Mouse (Mus musculus): ENCODE results near the gene Wdr12. TPM values are rescaled to one million over a fixed set of nuclear protein-coding genes. Genes with fewer than 3 reads are reported as not detected.
A peak's percentile ranks its signal among the peaks of the same experiment; 100 is the strongest.
"Not testable (repeated sequence)": the region's sequence is repeated elsewhere in the genome, so short reads cannot be mapped to it uniquely, and the experiment has no call there.

Gene Wdr12
- polyA plus RNA-seq (2015; fragmentation: Nextera tagmentation; extraction: Ambion mirVana), result 48.4 and 49.1 TPM in 2 replicates

DNA sequence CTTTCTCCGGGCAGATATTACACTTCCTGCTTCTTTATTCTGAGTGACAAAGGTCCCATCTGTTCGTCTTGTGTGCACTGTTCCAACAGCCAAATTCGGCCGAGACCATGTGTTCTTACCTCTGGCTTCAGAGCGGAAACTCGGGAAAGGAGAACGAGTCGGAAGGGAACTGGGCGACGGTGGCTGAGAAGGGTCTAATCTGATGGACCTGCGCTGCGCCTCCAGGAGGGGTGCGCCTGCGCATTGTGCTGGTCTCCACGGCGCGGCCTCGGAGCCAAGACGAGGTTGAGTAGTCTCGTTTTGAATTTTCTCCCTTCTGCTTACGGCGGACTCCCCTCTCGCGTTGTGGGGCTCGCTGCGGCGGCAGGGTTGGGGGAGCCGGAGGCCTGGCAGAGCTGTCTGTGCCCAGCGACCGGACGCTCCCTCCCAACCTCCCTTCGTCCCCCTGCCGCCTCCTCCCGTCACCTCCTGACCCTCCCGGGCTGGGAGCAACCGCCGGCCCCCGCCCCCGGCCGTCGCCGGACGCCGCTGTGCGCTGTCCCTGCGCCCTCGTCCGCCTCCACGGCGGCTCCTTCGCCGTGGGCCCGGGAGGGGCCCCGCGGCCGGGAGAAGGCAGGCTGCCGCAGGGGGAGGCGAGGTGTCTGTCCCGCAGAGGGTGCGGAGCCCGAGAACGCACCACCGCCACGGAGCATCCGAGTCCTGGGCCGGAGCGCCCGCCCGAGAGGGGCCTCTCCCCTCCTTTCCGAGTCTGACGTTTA is at the start of gene Wdr12, which contains the start of gene Carf:
Wdr12 (minus strand) TSS at position 622 of the 758 bp plus-strand sequence.
Carf (plus strand) TSS at position 224 of the 758 bp plus-strand sequence.
- H3K4me1 ChIP-seq, result peaks cover 8% of the 10 kb centered on the region; the same call in 1 of the 2 replicates
- WGBS, result under 1% methylated on average over 70 of the region's 71 CpGs
- H3K9ac ChIP-seq, result peak within 1 kb of the TSS; percentile 97
- ATAC-seq (ENCODE audit: borderline replicate concordance, extremely low read depth, low FRiP score, low TSS enrichment), result peak; percentile 97
- peak within 1 kb of the TSS; percentile 92 for H3K4me3 ChIP-seq
- no peaks in the 10 kb centered on the region for H3K27me3 ChIP-seq
- H3K9me3 ChIP-seq, result no peaks in the 10 kb centered on the region
- peak within 1 kb of the TSS; percentile 65 for H3K4me2 ChIP-seq
- H3K27ac ChIP-seq, result peak within 1 kb of the TSS; percentile 99
- H3K36me3 ChIP-seq, result peaks cover 8% of the 10 kb centered on the region

DNA sequence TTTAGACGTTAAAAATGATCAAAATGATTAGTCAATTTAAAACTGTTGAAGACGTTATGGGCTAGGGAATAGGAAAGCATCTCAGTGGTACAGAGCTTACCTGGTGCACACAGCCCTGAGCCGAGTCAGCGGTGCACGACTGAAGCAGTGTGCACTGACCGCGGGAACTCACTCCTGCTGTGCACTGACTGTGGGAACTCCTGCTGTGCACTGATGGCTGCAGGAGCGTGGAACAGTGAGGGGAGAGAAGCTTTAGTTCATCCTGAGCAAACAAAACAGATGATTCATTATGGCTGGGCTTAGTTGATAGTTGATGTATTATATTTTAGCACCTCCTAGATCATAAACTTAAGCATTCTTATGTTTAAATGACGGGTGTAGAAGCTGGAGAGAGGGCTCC is 38.9 kb upstream of the Wdr12 start:
- Histone ChIP-seq H3K36me3 (no peaks in the 10 kb centered on the region), H3K4me3 (no peak overlapping the region), H3K9ac (no peak overlapping the region), H3K4me1 (no peaks in the 10 kb centered on the region), H3K9me3 (no peaks in the 10 kb centered on the region), H3K4me2 (no peak overlapping the region), H3K27ac (no peak overlapping the region), H3K27me3 (no peaks in the 10 kb centered on the region)
- ATAC-seq (ENCODE audit: borderline replicate concordance, extremely low read depth, low FRiP score, low TSS enrichment), result no peak
- 57% methylated on average over 9 of the region's 9 CpGs for WGBS

DNA sequence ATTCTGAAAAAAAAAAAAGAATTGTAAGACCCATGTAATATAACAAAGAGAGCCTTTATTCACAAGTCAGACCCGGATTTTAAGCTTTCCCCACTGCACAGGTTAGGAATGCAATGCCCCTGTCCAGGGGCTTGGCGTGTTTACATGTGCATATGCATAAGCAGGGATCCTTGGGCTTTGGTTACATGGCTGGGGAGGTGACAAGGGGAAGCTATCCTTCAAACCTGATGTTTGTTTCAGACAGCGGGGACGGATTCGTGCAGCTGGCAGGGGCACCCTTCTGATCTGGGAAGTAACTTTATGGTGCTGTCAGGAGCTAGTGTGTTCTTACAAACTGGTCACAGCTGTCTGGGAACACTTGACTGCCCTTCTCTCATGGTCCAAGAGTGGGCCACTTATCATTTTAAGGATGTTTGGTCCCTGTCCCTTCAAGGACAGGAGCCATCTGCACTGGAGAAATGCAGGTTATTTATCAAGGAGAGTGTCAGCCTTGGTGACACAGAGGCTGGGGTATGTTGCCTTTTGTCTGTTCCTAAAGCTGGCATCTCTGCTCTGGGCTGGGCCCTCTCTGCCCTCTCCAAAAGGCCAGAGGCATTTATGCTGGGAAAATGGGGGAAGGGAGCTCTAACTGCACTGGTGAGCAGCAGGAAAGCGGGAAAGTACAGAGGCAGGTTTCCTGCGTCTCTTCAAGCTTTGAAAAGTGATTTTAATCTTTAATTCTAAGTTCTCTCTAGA is 19.4 kb upstream of the Wdr12 start:
- no peaks in the 10 kb centered on the region for H3K4me1 ChIP-seq
- no peaks in the 10 kb centered on the region for H3K9me3 ChIP-seq
- H3K4me3 ChIP-seq, result no peak overlapping the region
- H3K36me3 ChIP-seq, result no peaks in the 10 kb centered on the region
- no peaks in the 10 kb centered on the region for H3K27me3 ChIP-seq
- ATAC-seq (ENCODE audit: borderline replicate concordance, extremely low read depth, low FRiP score, low TSS enrichment), result no peak
- no peak overlapping the region for H3K27ac ChIP-seq
- WGBS, result 58% methylated on average over 7 of the region's 7 CpGs
- H3K4me2 ChIP-seq, result no peak overlapping the region
- no peak overlapping the region for H3K9ac ChIP-seq

DNA sequence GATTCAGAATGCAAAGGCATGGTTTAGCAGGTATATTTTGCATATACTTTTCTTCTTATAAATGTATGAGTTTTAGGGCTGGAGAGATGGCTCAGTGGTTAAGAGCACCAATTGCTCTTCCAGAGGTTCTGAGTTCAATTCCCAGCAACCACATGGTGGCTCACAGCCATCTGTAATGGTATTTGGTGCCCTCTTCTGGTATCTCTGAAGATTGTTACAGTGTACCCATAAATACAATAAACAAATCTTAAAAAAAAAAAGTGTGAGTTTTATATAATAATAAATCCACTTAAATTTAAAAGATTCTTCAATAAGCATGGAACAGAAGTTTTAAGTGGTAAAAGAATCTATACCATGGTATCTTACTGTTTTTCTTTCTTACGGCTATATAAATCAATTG is 6.1 kb upstream of the Wdr12 start:
- Histone ChIP-seq H3K4me3 (no peak overlapping the region), H3K36me3 (no peaks in the 10 kb centered on the region), H3K4me2 (no peak overlapping the region), H3K27me3 (no peaks in the 10 kb centered on the region), H3K27ac (no peak overlapping the region), H3K9ac (no peak overlapping the region), H3K4me1 (no peaks in the 10 kb centered on the region), H3K9me3 (no peaks in the 10 kb centered on the region)
- no peak for ATAC-seq (ENCODE audit: borderline replicate concordance, extremely low read depth, low FRiP score, low TSS enrichment)
- 91% methylated on average over 1 of the region's 1 CpGs for WGBS

DNA sequence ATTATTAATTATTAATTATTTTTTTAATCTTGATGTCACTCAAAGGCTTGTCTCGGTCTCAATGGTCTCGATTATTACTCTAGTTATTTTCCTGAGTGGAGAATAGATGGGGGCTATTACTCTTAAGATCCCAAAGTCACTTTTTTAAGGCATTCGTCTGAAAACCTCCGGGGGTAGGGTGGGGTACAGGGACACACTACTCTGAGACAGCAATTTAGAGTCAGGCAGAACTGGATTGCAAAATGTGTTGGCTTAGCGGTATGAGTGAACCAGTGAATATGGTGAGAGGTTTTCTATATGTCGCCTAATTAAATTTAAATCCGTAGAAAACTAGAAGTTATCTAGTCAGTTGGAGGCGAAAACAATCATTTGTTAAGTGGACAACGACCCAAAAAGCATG is 394 bp upstream of the Wdr12 start:
- Histone ChIP-seq H3K27ac (no peak overlapping the region), H3K27me3 (no peaks in the 10 kb centered on the region)
- ATAC-seq (ENCODE audit: borderline replicate concordance, extremely low read depth, low FRiP score, low TSS enrichment), result no peak

DNA sequence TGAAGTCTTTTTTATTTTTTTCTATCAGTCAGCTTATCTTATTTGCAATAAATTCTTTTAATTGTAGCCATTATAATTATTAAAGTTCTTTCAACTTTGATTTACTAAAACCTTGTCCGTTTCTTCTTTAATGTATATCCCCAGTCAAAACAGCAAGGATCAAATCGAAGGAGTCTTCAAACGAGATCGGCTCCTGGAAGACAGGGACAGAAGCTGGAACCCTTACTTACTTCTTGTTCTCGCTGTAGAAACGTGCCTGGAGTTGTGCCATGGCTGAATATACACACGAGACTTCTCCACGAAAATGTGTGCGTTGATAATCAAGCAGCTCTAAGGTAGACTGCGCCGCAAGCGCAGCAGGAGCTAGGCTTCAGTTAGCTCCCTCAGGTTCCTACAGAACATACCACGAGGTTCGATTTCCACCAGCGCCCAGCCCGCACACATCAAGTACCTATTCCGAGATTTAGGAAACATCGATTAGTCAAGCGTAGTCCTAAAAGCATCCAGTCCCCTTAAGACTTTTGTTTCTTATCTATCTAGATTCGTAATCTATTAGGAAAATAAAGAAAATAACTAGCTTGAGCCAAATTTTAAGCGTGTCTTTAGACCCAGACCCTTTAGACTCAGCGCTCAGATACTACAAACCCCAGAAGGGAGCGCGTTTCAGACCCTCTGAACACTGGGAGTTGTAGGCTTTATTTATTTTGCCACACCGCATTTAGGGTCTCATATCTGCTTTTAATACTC is 995 bp downstream of the Wdr12 start:
- Histone ChIP-seq H3K9ac (peak overlapping the region; percentile 97), H3K27me3 (no peaks in the 10 kb centered on the region), H3K4me1 (peaks cover 8% of the 10 kb centered on the region; the same call in 1 of the 2 replicates), H3K27ac (peak overlapping the region; percentile 99), H3K4me2 (peak overlapping the region; percentile 65), H3K4me3 (peak overlapping the region; percentile 92), H3K9me3 (no peaks in the 10 kb centered on the region), H3K36me3 (peaks cover 10% of the 10 kb centered on the region)
- WGBS, result 0% methylated on average over 25 of the region's 25 CpGs
- ATAC-seq (ENCODE audit: borderline replicate concordance, extremely low read depth, low FRiP score, low TSS enrichment), result peak; percentile 91

More for the DNA sequence above, 394 bp upstream of the Wdr12 start:
- peak overlapping the region; percentile 65 for H3K4me2 ChIP-seq
- peak overlapping the region; percentile 92 for H3K4me3 ChIP-seq
- 7% methylated on average over 9 of the region's 9 CpGs for WGBS
- H3K4me1 ChIP-seq, result peaks cover 8% of the 10 kb centered on the region; the same call in 1 of the 2 replicates
- no peaks in the 10 kb centered on the region for H3K9me3 ChIP-seq
- H3K9ac ChIP-seq, result peak overlapping the region; percentile 97
- peaks cover 4% of the 10 kb centered on the region for H3K36me3 ChIP-seq

DNA sequence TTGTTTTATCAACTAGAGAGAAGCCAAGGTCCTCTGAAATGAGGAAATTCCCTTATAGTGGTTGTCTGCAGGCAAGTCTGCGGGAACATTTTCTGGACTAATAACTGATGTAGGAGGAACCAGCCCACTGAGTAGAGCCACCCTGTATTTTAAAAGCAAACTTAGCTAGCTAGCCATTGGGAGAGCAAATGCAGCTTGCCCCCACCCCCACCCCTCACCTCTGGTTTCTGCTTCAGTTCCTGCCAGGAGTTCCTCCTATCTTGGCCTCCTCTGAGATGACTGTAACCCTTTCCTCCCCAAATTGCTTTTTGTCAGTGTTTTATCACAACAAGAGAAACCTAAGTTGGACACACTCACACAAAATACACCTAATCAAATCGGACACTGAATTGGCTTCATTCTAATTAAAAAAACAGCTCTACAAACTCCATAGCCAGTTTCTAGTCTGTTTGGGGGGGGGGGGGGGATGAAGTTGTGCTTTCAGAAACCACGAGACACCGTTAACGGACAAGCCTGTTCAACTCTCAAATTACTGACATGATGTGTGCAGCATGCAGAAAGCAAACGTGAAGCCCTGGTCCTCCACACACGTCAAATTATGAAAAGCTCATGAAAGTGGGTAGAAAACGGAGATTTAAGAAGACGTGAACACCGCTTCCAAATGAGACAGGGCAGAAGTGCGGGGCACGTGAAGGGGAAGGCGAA is 1.7 kb downstream of the Wdr12 start:
- peaks cover 8% of the 10 kb centered on the region; the same call in 1 of the 2 replicates for H3K4me1 ChIP-seq
- ATAC-seq (ENCODE audit: borderline replicate concordance, extremely low read depth, low FRiP score, low TSS enrichment), result no peak
- peak overlapping the region; percentile 92 for H3K4me3 ChIP-seq
- 8% methylated on average over 13 of the region's 13 CpGs for WGBS
- H3K4me2 ChIP-seq, result peak overlapping the region; percentile 65
- no peaks in the 10 kb centered on the region for H3K27me3 ChIP-seq
- H3K9me3 ChIP-seq, result no peaks in the 10 kb centered on the region
- H3K36me3 ChIP-seq, result peaks cover 17% of the 10 kb centered on the region
- peak overlapping the region; percentile 97 for H3K9ac ChIP-seq
- no peak overlapping the region for H3K27ac ChIP-seq

DNA sequence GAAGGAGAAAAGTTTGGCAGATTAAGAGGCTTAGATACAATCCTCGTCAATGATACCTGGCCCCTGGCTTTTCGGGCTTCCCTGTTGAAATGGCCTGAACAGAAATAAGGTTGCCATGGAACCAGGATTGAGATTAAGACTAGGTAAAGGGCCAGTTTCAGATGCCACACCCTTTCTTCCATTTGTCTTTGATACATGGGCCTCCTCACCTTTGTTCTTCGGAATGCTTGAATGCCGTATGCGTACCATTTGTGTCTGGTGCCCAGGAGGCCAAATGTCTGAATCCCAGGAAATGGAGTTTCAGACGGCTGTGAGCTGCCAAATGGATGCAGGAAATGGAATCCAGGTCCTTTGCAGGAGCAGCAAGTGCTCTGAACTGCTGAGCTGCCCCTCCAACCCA is 22.0 kb downstream of the Wdr12 start:
- no peaks in the 10 kb centered on the region for H3K4me1 ChIP-seq
- no peak overlapping the region for H3K4me2 ChIP-seq
- no peak overlapping the region for H3K27ac ChIP-seq
- no peak overlapping the region for H3K4me3 ChIP-seq
- ATAC-seq (ENCODE audit: borderline replicate concordance, extremely low read depth, low FRiP score, low TSS enrichment), result no peak
- H3K36me3 ChIP-seq, result peaks cover 28% of the 10 kb centered on the region
- no peaks in the 10 kb centered on the region for H3K9me3 ChIP-seq
- no peak overlapping the region for H3K9ac ChIP-seq
- H3K27me3 ChIP-seq, result no peaks in the 10 kb centered on the region
- WGBS, result 85% methylated on average over 6 of the region's 6 CpGs

DNA sequence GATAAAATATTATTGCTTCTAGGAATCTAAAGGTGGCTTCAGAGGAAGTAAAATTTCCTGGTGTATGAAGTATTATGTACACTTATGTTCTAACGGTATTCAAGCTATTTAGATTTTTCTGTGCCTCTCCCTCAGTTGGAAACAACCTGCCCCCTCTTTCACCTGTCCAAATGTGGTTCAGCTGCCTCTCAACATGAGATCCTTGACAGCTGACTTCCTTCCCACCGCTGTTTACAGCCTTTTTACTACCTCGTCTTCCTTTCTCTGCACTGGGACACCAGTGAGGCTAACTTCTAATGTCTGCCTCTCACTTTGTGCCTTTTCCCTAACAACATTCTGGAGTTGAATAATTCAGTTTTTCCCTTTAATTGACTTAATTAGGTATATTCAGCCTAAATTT is 22.9 kb downstream of the Wdr12 start:
- WGBS, result 75% methylated on average over 3 of the region's 3 CpGs
- Histone ChIP-seq H3K9me3 (no peaks in the 10 kb centered on the region), H3K36me3 (peaks cover 25% of the 10 kb centered on the region), H3K27me3 (no peaks in the 10 kb centered on the region), H3K27ac (no peak overlapping the region), H3K9ac (no peak overlapping the region), H3K4me1 (no peaks in the 10 kb centered on the region), H3K4me3 (no peak overlapping the region), H3K4me2 (no peak overlapping the region)
- ATAC-seq (ENCODE audit: borderline replicate concordance, extremely low read depth, low FRiP score, low TSS enrichment), result no peak

DNA sequence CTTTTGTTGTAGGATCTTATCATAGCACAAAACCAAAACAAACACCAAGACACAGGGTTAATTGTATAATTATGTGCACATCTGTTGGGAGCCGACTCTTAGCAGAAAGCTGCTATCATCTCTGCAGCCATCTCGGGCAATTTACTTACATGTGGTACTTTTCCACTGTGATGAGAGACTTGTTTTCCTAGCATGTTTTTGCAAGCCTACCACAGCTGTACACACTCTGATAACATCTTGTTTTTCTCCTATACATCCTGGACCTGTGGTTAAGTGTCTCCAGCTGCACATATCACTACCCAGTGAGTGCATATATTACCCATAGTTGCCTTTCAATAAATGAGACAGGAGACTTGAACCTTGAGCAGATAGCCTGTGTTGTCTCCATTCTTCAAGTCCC is 23.5 kb downstream of the Wdr12 start:
- no peaks in the 10 kb centered on the region for H3K9me3 ChIP-seq
- H3K4me2 ChIP-seq, result no peak overlapping the region
- H3K4me3 ChIP-seq, result no peak overlapping the region
- ATAC-seq (ENCODE audit: borderline replicate concordance, extremely low read depth, low FRiP score, low TSS enrichment), result no peak
- no peak overlapping the region for H3K9ac ChIP-seq
- H3K4me1 ChIP-seq, result no peaks in the 10 kb centered on the region
- 66% methylated on average over 2 of the region's 2 CpGs for WGBS
- H3K27ac ChIP-seq, result no peak overlapping the region
- peaks cover 20% of the 10 kb centered on the region for H3K36me3 ChIP-seq
- H3K27me3 ChIP-seq, result no peaks in the 10 kb centered on the region

DNA sequence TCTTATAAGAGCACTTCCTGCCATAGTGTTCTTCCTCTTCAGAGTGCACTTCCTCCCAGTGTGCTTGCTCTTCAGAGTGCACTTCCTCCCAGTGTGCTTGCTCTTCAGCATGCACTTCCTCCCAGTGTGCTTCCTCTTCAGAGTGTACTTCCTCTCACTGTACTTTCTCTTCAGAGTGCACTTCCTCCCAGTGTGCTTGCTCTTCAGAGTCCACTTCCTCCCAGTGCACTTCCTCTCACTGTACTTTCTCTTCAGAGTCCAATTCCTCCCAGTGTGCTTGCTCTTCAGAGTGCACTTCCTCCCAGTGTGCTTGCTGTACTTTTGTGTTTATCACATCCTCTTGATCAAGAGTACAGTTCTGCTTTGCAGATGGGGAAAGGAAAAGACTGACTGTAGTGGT is 27.7 kb downstream of the Wdr12 start:
- not testable (repeated sequence) for H3K36me3 ChIP-seq; H3K4me1 ChIP-seq; ATAC-seq (ENCODE audit: borderline replicate concordance, extremely low read depth, low FRiP score, low TSS enrichment); H3K9me3 ChIP-seq; H3K27ac ChIP-seq; H3K4me2 ChIP-seq; H3K27me3 ChIP-seq; H3K4me3 ChIP-seq; H3K9ac ChIP-seq
